ENCODE assay signal across 10 mouse cellular contexts in genomic region chr11:118360907-118361341, GRCm38 (mm10). TPM values are rescaled to one million over a fixed set of nuclear protein-coding genes. Genes with fewer than 3 reads are reported as not detected.
DNase-seq lines count a peak whose midpoint lies in the region; ATAC-seq and TF ChIP-seq lines count a peak whose summit lies in the region.
"Had no signal": no experiment of that assay in that cellular context is flagged by ENCODE, and none has a peak within 500 bp of the region (broad histone marks: within the 10 kb centered on the region; RNA-seq: fewer than 3 reads in every experiment).

No protein-coding gene starts in this region.

- H3K4me1 ChIP-seq in heart, embryonic 10.5 days: peaks cover 62% of the 10 kb centered on the region
- peaks cover 48% of the 10 kb centered on the region for H3K4me1 ChIP-seq in heart, embryonic 12.5 days (replicated peaks)
- H3K4me1 ChIP-seq in stomach, postnatal 0 days (replicated peaks; ENCODE audit: control insufficient read depth, insufficient read depth): peaks cover 23% of the 10 kb centered on the region
- H3K4me1 ChIP-seq in midbrain, embryonic 10.5 days: peaks cover 28% of the 10 kb centered on the region

- no peak overlapping the region for H3K4me3 ChIP-seq in heart, embryonic 10.5 days
- H3K4me3 ChIP-seq in heart, embryonic 12.5 days: no peak overlapping the region
- H3K4me3 ChIP-seq in stomach, postnatal 0 days (ENCODE audit: low read depth, low read length): no peak overlapping the region
- no peak overlapping the region for H3K4me3 ChIP-seq in midbrain, embryonic 10.5 days
- H3K4me3 ChIP-seq: kidney, embryonic 15.5 days; limb, embryonic 15.5 days had no signal

- no peak for TF ChIP-seq EP300 in stomach, postnatal 0 days (optimal IDR thresholded peaks at IDR 0.05)

- no peaks in the 10 kb centered on the region; the same call in 1 of the 2 replicates for H3K27me3 ChIP-seq in heart, embryonic 10.5 days (ENCODE audit: insufficient read depth, poor library complexity, severe bottlenecking)
- no peaks in the 10 kb centered on the region for H3K27me3 ChIP-seq in heart, embryonic 12.5 days (replicated peaks)
- no peaks in the 10 kb centered on the region for H3K27me3 ChIP-seq in stomach, postnatal 0 days (ENCODE audit: control insufficient read depth, insufficient read depth, low read length)
- peaks cover 13% of the 10 kb centered on the region; the same call in 1 of the 2 replicates for H3K27me3 ChIP-seq in midbrain, embryonic 10.5 days (ENCODE audit: low read depth, poor library complexity, severe bottlenecking)
- H3K27me3 ChIP-seq: kidney, embryonic 15.5 days; limb, embryonic 15.5 days had no signal

- no peak overlapping the region for H3K9ac ChIP-seq in heart, embryonic 12.5 days
- H3K9ac ChIP-seq in stomach, postnatal 0 days (ENCODE audit: low read length): no peak overlapping the region
- H3K9ac ChIP-seq: kidney, embryonic 15.5 days; limb, embryonic 15.5 days had no signal

- H3K27ac ChIP-seq in heart, embryonic 10.5 days: 0 out of 2 replicates have a peak overlapping the region, but pooled peaks have one; percentile 16
- no peak overlapping the region for H3K27ac ChIP-seq in heart, embryonic 12.5 days (ENCODE audit: poor library complexity, severe bottlenecking)
- H3K27ac ChIP-seq in stomach, postnatal 0 days (replicated peaks): peak overlapping the region; percentile 71
- H3K27ac ChIP-seq in midbrain, embryonic 10.5 days (replicated peaks): no peak overlapping the region
- H3K27ac ChIP-seq: limb, embryonic 15.5 days had no signal

- no peak for ATAC-seq in heart, embryonic 12.5 days (ENCODE audit: insufficient number of reproducible peaks, low FRiP score)
- peak; percentile 73 for ATAC-seq in inflammation-experienced regulatory T-cells, adult 6 months
- peak; percentile 25; the same call in 1 of the 2 replicates for ATAC-seq in stomach, postnatal 0 days (ENCODE audit: low FRiP score, low TSS enrichment)

- no peaks in the 10 kb centered on the region for H3K36me3 ChIP-seq in heart, embryonic 10.5 days
- no peaks in the 10 kb centered on the region for H3K36me3 ChIP-seq in heart, embryonic 12.5 days
- no peaks in the 10 kb centered on the region for H3K36me3 ChIP-seq in stomach, postnatal 0 days (ENCODE audit: control insufficient read depth, insufficient read depth, low read length)
- H3K36me3 ChIP-seq in midbrain, embryonic 10.5 days: no peaks in the 10 kb centered on the region
- H3K36me3 ChIP-seq: kidney, embryonic 15.5 days; limb, embryonic 15.5 days had no signal

- 51% methylated on average over 10 of the region's 10 CpGs for WGBS in heart, embryonic 10.5 days
- 44% methylated on average over 10 of the region's 10 CpGs for WGBS in heart, embryonic 12.5 days
- 20% methylated on average over 10 of the region's 10 CpGs for WGBS in stomach, postnatal 0 days
- 80% methylated on average over 10 of the region's 10 CpGs for WGBS in midbrain, embryonic 10.5 days

- DNase-seq in heart, embryonic 10.5 days (ENCODE audit: low spot score): no peak
- peak; percentile 57 for DNase-seq in urinary bladder, postnatal 25 days (ENCODE audit: low spot score)
- no peak for DNase-seq in urinary bladder, adult 2 months (ENCODE audit: low spot score)
- peak; percentile 53 for DNase-seq in stomach, postnatal 0 days (ENCODE audit: low spot score)
- DNase-seq in midbrain, embryonic 10.5 days (ENCODE audit: low spot score): no peak
- DNase-seq in gastrocnemius, postnatal 4 days (ENCODE audit: low spot score in 2 of 2): no peak

- H3K4me2 ChIP-seq in heart, embryonic 12.5 days: no peak overlapping the region
- no peak overlapping the region; the same call in 1 of the 2 replicates for H3K4me2 ChIP-seq in stomach, postnatal 0 days (replicated peaks; ENCODE audit: low read depth)
- H3K4me2 ChIP-seq: kidney, embryonic 15.5 days; limb, embryonic 15.5 days had no signal

- no peaks in the 10 kb centered on the region for H3K9me3 ChIP-seq in heart, embryonic 10.5 days
- no peaks in the 10 kb centered on the region for H3K9me3 ChIP-seq in heart, embryonic 12.5 days (replicated peaks)
- no peaks in the 10 kb centered on the region for H3K9me3 ChIP-seq in stomach, postnatal 0 days (ENCODE audit: control insufficient read depth, low read length)
- H3K9me3 ChIP-seq in midbrain, embryonic 10.5 days (replicated peaks): no peaks in the 10 kb centered on the region
- H3K9me3 ChIP-seq: kidney, embryonic 15.5 days; limb, embryonic 15.5 days had no signal

- peak; percentile 24 for TF ChIP-seq CTCF in stomach, postnatal 0 days (IDR thresholded peaks at IDR 0.05; ENCODE audit: low read depth)

RNA-seq across cellular contexts. Expression of gene Timp2, which starts 5.4 kb away (rescaled TPM):
- polyA plus RNA-seq in heart, embryonic 10.5 days (2016; fragmentation: Nextera tagmentation; extraction: Ambion mirVana): 37.4 and 39.2 TPM in 2 replicates
- polyA plus RNA-seq in heart, embryonic 12.5 days (2016; fragmentation: Nextera tagmentation; extraction: Ambion mirVana): 68.9 and 72.1 TPM in 2 replicates
- polyA plus RNA-seq in urinary bladder, adult 2 months (2012; rRNA removed): 600 and 646 TPM in 2 replicates
- 10 to 100 TPM in 2 of 3 experiments, 1 to 10 TPM in 1; 6.1 to 17.3 (median 16.4) TPM for polyA plus RNA-seq in inflammation-experienced regulatory T-cells, adult 6 months (2017; shearing (Covaris generic))
- 72.7 and 77.2 TPM in 2 replicates for polyA plus RNA-seq in stomach, postnatal 0 days (2015; fragmentation: Nextera tagmentation; extraction: Ambion mirVana)
- polyA plus RNA-seq in midbrain, embryonic 10.5 days (2016; fragmentation: Nextera tagmentation; extraction: Ambion mirVana): 29.0 and 32.1 TPM in 2 replicates
- total RNA-seq in gastrocnemius, postnatal 4 days (2021): 100 to 1,000 TPM; 211 to 244 TPM

RNA-seq across cellular contexts. Expression of gene Cep295nl, which starts 18.6 kb away (rescaled TPM):
- 0.20 and 0.38 TPM in 2 replicates for polyA plus RNA-seq in heart, embryonic 10.5 days (2016; fragmentation: Nextera tagmentation; extraction: Ambion mirVana)
- polyA plus RNA-seq in heart, embryonic 12.5 days (2016; fragmentation: Nextera tagmentation; extraction: Ambion mirVana): 0.23 and 0.24 TPM in 2 replicates
- 1.3 and 2.3 TPM in 2 replicates for polyA plus RNA-seq in urinary bladder, adult 2 months (2012; rRNA removed)
- under 1 TPM in 2 of 3 experiments, not detected in 1; 0.28 to 0.29 TPM for polyA plus RNA-seq in inflammation-experienced regulatory T-cells, adult 6 months (2017; shearing (Covaris generic))
- 0.51 and 0.53 TPM in 2 replicates for polyA plus RNA-seq in stomach, postnatal 0 days (2015; fragmentation: Nextera tagmentation; extraction: Ambion mirVana)
- polyA plus RNA-seq in midbrain, embryonic 10.5 days (2016; fragmentation: Nextera tagmentation; extraction: Ambion mirVana): 0.06 and 0.21 TPM in 2 replicates
- 1 to 10 TPM; 3.2 to 4.3 TPM for total RNA-seq in gastrocnemius, postnatal 4 days (2021)

RNA-seq across cellular contexts. Expression of gene Lgals3bp, which starts 41.0 kb away (rescaled TPM):
- 5.1 and 6.2 TPM in 2 replicates for polyA plus RNA-seq in heart, embryonic 10.5 days (2016; fragmentation: Nextera tagmentation; extraction: Ambion mirVana)
- 4.5 and 5.1 TPM in 2 replicates for polyA plus RNA-seq in heart, embryonic 12.5 days (2016; fragmentation: Nextera tagmentation; extraction: Ambion mirVana)
- polyA plus RNA-seq in urinary bladder, adult 2 months (2012; rRNA removed): 154 and 187 TPM in 2 replicates
- polyA plus RNA-seq in inflammation-experienced regulatory T-cells, adult 6 months (2017; shearing (Covaris generic)): 100 to 1,000 TPM in 2 of 3 experiments, 10 to 100 TPM in 1; 86.5 to 166 (median 133) TPM
- polyA plus RNA-seq in stomach, postnatal 0 days (2015; fragmentation: Nextera tagmentation; extraction: Ambion mirVana): 142 and 144 TPM in 2 replicates
- 0.68 and 1.7 TPM in 2 replicates for polyA plus RNA-seq in midbrain, embryonic 10.5 days (2016; fragmentation: Nextera tagmentation; extraction: Ambion mirVana)
- total RNA-seq in gastrocnemius, postnatal 4 days (2021): 10 to 100 TPM; 16.3 to 19.6 TPM

RNA-seq across cellular contexts. Expression of gene Cant1, which starts 58.0 kb away (rescaled TPM):
- polyA plus RNA-seq in heart, embryonic 10.5 days (2016; fragmentation: Nextera tagmentation; extraction: Ambion mirVana): 22.4 and 23.5 TPM in 2 replicates
- 23.6 and 23.7 TPM in 2 replicates for polyA plus RNA-seq in heart, embryonic 12.5 days (2016; fragmentation: Nextera tagmentation; extraction: Ambion mirVana)
- 38.2 and 41.2 TPM in 2 replicates for polyA plus RNA-seq in urinary bladder, adult 2 months (2012; rRNA removed)
- 10 to 100 TPM; 23.6 to 35.7 (median 25.1) TPM for polyA plus RNA-seq in inflammation-experienced regulatory T-cells, adult 6 months (2017; shearing (Covaris generic))
- polyA plus RNA-seq in stomach, postnatal 0 days (2015; fragmentation: Nextera tagmentation; extraction: Ambion mirVana): 32.3 and 33.9 TPM in 2 replicates
- polyA plus RNA-seq in midbrain, embryonic 10.5 days (2016; fragmentation: Nextera tagmentation; extraction: Ambion mirVana): 22.8 and 23.3 TPM in 2 replicates
- 10 to 100 TPM; 20.1 to 20.7 TPM for total RNA-seq in gastrocnemius, postnatal 4 days (2021)

Comparison
In these comparisons a context has a peak if more than half of its experiments do, and no peak if none do; other contexts are left out.
1. DNase-seq: peak in urinary bladder, postnatal 25 days (single experiment) and stomach, postnatal 0 days (single experiment); none in heart, embryonic 10.5 days (single experiment), urinary bladder, adult 2 months (single experiment), midbrain, embryonic 10.5 days (single experiment) and gastrocnemius, postnatal 4 days (0 of 2).
2. H3K27ac ChIP-seq: peak in heart, embryonic 10.5 days (single experiment) and stomach, postnatal 0 days (single experiment); none in heart, embryonic 12.5 days (single experiment) and midbrain, embryonic 10.5 days (single experiment).
3. RNA of gene Lgals3bp, which starts 41.0 kb away (polyA plus RNA-seq): 154 to 187 TPM in urinary bladder, adult 2 months, 142 to 144 TPM in stomach, postnatal 0 days and 86.5 to 166 TPM in inflammation-experienced regulatory T-cells, adult 6 months; 5.1 to 6.2 TPM in heart, embryonic 10.5 days, 4.5 to 5.1 TPM in heart, embryonic 12.5 days and 0.68 to 1.7 TPM in midbrain, embryonic 10.5 days; every median in the first group is over 10 times any median in the second.